Mouse (Mus musculus) thymus, adult 18-20 months (tissue): Measurements from ENCODE around the gene Nacc1.
"Not testable (repeated sequence)": the region's sequence is repeated elsewhere in the genome, so short reads cannot be mapped to it uniquely, and the experiment has no call there.

Experiments used
- DNase-seq, 2 experiments: peaks; one replicate each; pipeline ENCODE4 v3.0.0; 2022; ENCODE audit warnings: mixed read lengths in 2 of 2

The Nacc1 gene

GRCm38 (mm10) chr8:84639162-84640009, 48.3 kb downstream of the Nacc1 start:
- peak; percentile 84 to 85 for DNase-seq

- peak; percentile 37 to 49 for DNase-seq
Observed at GRCm38 (mm10) chr8:84638555-84639161, 49.0 kb downstream of the Nacc1 start.

GRCm38 (mm10) chr8:84637946-84638554, 49.6 kb downstream of the Nacc1 start:
- DNase-seq = no peak

GRCm38 (mm10) chr8:84636051-84636691, 51.5 kb downstream of the Nacc1 start:
- DNase-seq = no peak

- no peak for DNase-seq
Observed at GRCm38 (mm10) chr8:84635397-84636050, 52.1 kb downstream of the Nacc1 start.

GRCm38 (mm10) chr8:84634849-84635304, 52.8 kb downstream of the Nacc1 start:
- DNase-seq = no peak

- DNase-seq = no peak
Observed at GRCm38 (mm10) chr8:84633841-84634584, 53.6 kb downstream of the Nacc1 start.

- DNase-seq = no peak
Observed at GRCm38 (mm10) chr8:84631813-84632212, 55.8 kb downstream of the Nacc1 start.

- DNase-seq = no peak
Observed at GRCm38 (mm10) chr8:84630145-84630544, 57.5 kb downstream of the Nacc1 start.

GRCm38 (mm10) chr8:84629586-84629985, 58.1 kb downstream of the Nacc1 start:
- DNase-seq = no peak

GRCm38 (mm10) chr8:84623425-84623824, 64.2 kb downstream of the Nacc1 start:
- DNase-seq = not testable (repeated sequence)

GRCm38 (mm10) chr8:84621102-84621625, 66.5 kb downstream of the Nacc1 start:
- DNase-seq = no peak
